Mouse (Mus musculus) limb, embryonic 13.5 days (tissue): ENCODE measurements at regions not wholly inside any gene's neighbourhood (a gene's known extent, or its start where the extent isn't known, plus 50 kb on each side); places are given as distances from the start of the nearest gene placed in this dataset.

Experiments used
- ATAC-seq: fragments of 200-750 bp; cut with Nextera tagmentation; 2 replicates; pipeline ENCODE4 v1.8.0; 2017; ENCODE audit warnings: low read depth, moderate number of reproducible peaks, moderate TSS enrichment; ENCODE audit not compliant: low FRiP score
- H3K27ac ChIP-seq: fragments of 300-500 bp; sonication (generic); 2 replicates; pipeline ENCODE4 v1.5.1; 2015; ENCODE audit warnings: inconsistent platforms, mild to moderate bottlenecking, moderate library complexity
- H3K27me3 ChIP-seq: fragments of 300-500 bp; sonication (generic); 2 replicates; pipeline ENCODE4 v1.6.1; 2015; ENCODE audit warnings: mild to moderate bottlenecking, inconsistent platforms
- H3K36me3 ChIP-seq: fragments of 300-500 bp; sonication (generic); 2 replicates; pipeline ENCODE4 v1.6.1; 2015; ENCODE audit warnings: inconsistent platforms, mild to moderate bottlenecking, moderate library complexity
- H3K4me1 ChIP-seq: fragments of 300-500 bp; sonication (generic); 2 replicates; pipeline ENCODE4 v1.6.1; 2015; ENCODE audit warnings: inconsistent platforms
- H3K4me2 ChIP-seq: fragments of 300-500 bp; sonication (generic); replicated peaks from 2 replicates; pipeline ENCODE4 v1.6.1; 2015; ENCODE audit warnings: inconsistent platforms, mild to moderate bottlenecking, moderate library complexity
- H3K4me3 ChIP-seq: fragments of 300-500 bp; sonication (generic); 2 replicates; pipeline ENCODE4 v1.5.1; 2015; ENCODE audit warnings: moderate library complexity, mild to moderate bottlenecking, inconsistent platforms
- H3K9ac ChIP-seq: fragments of 300-500 bp; sonication (generic); 2 replicates; pipeline ENCODE4 v1.6.1; 2015; ENCODE audit warnings: mild to moderate bottlenecking, inconsistent platforms
- H3K9me3 ChIP-seq: fragments of 300-500 bp; sonication (generic); 2 replicates; pipeline ENCODE4 v1.6.1; 2016; ENCODE audit warnings: inconsistent platforms
- WGBS: fragments of 180-500 bp; shearing (Covaris S2); methylation state at CpG from one replicate; pipeline ENCODE4 v1.1.7; 2015; 5-methylcytosine and 5-hydroxymethylcytosine counted together

DNA sequence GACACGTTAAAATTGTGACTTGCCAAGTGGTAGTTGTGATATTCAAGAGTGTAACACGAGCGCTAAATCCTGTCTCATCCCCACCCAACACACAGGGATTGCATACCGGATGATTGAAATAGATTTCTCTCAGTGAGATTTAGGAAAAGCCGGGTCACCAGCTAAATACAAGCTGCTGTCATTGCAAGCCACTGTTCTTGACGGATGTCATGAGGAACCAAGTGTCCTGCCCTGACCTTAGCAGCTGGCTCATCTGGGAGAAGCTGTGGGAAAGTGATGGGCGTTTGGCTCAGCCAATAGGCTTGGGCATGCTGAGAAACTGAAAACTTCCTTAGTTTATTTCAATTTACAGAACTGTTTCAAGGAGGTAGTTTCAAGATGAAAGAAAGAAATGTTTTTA is 164.4 kb upstream of the Jmjd1c start:
- Histone ChIP-seq H3K27ac (no peak overlapping the region), H3K27me3 (no peaks in the 10 kb centered on the region), H3K9me3 (no peaks in the 10 kb centered on the region), H3K9ac (no peak overlapping the region), H3K4me1 (peaks cover 14% of the 10 kb centered on the region; the same call in 1 of the 2 replicates), H3K4me2 (no peak overlapping the region), H3K4me3 (no peak overlapping the region), H3K36me3 (no peaks in the 10 kb centered on the region)
- 77% methylated on average over 7 of the region's 7 CpGs for WGBS
- no peak for ATAC-seq

GRCm38 (mm10) chr10:66932544-66932943 is 163.4 kb upstream of the Jmjd1c start:
- Histone ChIP-seq H3K9me3 (no peaks in the 10 kb centered on the region), H3K4me2 (no peak overlapping the region), H3K27ac (no peak overlapping the region), H3K9ac (no peak overlapping the region), H3K4me3 (no peak overlapping the region), H3K4me1 (peaks cover 14% of the 10 kb centered on the region; the same call in 1 of the 2 replicates), H3K36me3 (no peaks in the 10 kb centered on the region), H3K27me3 (no peaks in the 10 kb centered on the region)
- ATAC-seq = no peak
- WGBS = 89% methylated on average over 6 of the region's 6 CpGs

GRCm38 (mm10) chr10:66933689-66934088 is 162.2 kb upstream of the Jmjd1c start:
- no peak overlapping the region for H3K27ac ChIP-seq
- H3K36me3 ChIP-seq = no peaks in the 10 kb centered on the region
- no peak for ATAC-seq
- 88% methylated on average over 7 of the region's 7 CpGs for WGBS
- H3K4me3 ChIP-seq = no peak overlapping the region
- H3K4me2 ChIP-seq = no peak overlapping the region
- no peak overlapping the region for H3K9ac ChIP-seq
- no peaks in the 10 kb centered on the region for H3K27me3 ChIP-seq
- peaks cover 10% of the 10 kb centered on the region; the same call in 1 of the 2 replicates for H3K4me1 ChIP-seq
- H3K9me3 ChIP-seq = no peaks in the 10 kb centered on the region

- Histone ChIP-seq H3K4me3 (no peak overlapping the region), H3K27ac (0 out of 2 replicates have a peak overlapping the region, but pooled peaks have one; percentile 34), H3K9ac (no peak overlapping the region), H3K36me3 (no peaks in the 10 kb centered on the region), H3K4me1 (peaks cover 10% of the 10 kb centered on the region; the same call in 1 of the 2 replicates), H3K4me2 (0 out of 2 replicates have a peak overlapping the region, but pooled peaks have one; percentile 4), H3K27me3 (no peaks in the 10 kb centered on the region), H3K9me3 (no peaks in the 10 kb centered on the region)
- WGBS = 45% methylated on average over 6 of the region's 6 CpGs
- peak; percentile 86 for ATAC-seq
These were observed 160.2 kb upstream of the Jmjd1c start for GRCm38 (mm10) chr10:66935731-66936130.

DNA sequence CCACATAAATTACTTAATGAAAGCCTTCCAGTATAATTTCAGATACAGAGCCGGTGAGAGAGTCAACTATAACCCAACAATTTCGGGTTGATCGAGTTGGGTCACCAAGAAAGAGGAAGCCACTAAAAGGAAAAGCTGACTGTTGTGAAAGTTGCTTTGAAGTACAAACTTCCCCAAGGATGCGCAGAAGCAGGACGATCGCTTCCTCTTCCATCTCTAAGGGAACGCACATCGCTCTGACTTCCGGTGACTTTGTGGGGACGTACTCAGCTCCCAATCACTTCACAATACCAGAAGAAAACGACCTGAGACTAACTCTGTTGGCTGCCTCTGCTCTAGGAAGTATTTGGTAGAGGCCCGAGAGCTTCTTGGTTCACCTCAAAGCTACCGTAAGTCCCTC is 158.8 kb upstream of the Jmjd1c start:
- H3K4me2 ChIP-seq = no peak overlapping the region
- 87% methylated on average over 13 of the region's 13 CpGs for WGBS
- H3K36me3 ChIP-seq = no peaks in the 10 kb centered on the region
- H3K9me3 ChIP-seq = no peaks in the 10 kb centered on the region
- H3K27me3 ChIP-seq = no peaks in the 10 kb centered on the region
- no peak overlapping the region for H3K4me3 ChIP-seq
- no peak overlapping the region for H3K27ac ChIP-seq
- ATAC-seq = no peak
- peaks cover 10% of the 10 kb centered on the region; the same call in 1 of the 2 replicates for H3K4me1 ChIP-seq
- no peak overlapping the region for H3K9ac ChIP-seq

DNA sequence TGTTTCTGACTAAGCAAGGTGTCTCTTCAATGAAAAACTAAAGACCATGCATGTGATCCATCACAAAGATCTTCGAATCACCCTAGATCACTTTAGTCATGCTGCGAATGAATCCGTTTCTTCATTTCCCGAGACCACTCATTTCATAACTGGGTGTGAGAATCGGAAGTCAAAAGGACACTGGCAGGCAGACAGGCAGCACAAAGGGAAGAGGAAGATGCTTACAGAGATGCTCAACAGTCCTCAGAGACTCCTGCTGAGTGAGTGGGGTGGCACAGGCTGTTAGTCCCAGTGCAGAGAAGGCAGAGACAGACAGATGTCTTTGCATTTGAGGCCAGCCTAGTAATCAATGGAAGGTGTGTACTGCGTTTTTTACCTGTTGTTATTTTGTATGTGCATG is 155.6 kb upstream of the Jmjd1c start:
- H3K9me3 ChIP-seq = no peaks in the 10 kb centered on the region
- 87% methylated on average over 6 of the region's 6 CpGs for whole genome bisulfite sequencing
- no peak overlapping the region for H3K9ac ChIP-seq
- H3K27ac ChIP-seq = no peak overlapping the region
- peaks cover 9% of the 10 kb centered on the region; the same call in 1 of the 2 replicates for H3K4me1 ChIP-seq
- H3K27me3 ChIP-seq = no peaks in the 10 kb centered on the region
- ATAC-seq = no peak
- H3K4me3 ChIP-seq = no peak overlapping the region
- no peaks in the 10 kb centered on the region for H3K36me3 ChIP-seq
- H3K4me2 ChIP-seq = no peak overlapping the region

DNA sequence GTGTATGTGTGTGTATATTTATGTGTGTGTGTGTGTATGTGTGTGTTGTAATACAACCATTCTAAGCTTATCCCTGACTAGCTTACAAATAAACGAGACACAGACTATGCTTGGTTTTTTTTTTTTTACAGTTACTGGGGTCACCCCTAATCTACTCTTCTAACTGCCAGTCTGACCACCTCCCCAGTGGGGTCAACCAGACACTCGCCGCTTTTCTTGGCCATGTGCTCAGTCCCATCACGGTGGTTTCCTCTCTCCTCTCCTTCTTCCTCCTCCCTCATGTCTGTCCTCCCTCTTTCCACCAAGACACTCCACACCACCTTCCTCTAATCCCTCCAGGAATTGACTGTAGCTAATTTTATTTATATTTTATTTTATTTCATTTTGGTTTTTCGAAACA is 155.0 kb upstream of the Jmjd1c start:
- no peaks in the 10 kb centered on the region for H3K27me3 ChIP-seq
- H3K4me3 ChIP-seq = no peak overlapping the region
- no peak overlapping the region for H3K4me2 ChIP-seq
- H3K27ac ChIP-seq = no peak overlapping the region
- 82% methylated on average over 5 of the region's 5 CpGs for WGBS
- no peaks in the 10 kb centered on the region for H3K9me3 ChIP-seq
- H3K36me3 ChIP-seq = no peaks in the 10 kb centered on the region
- no peak overlapping the region for H3K9ac ChIP-seq
- no peak for ATAC-seq
- peaks cover 4% of the 10 kb centered on the region; the same call in 1 of the 2 replicates for H3K4me1 ChIP-seq

GRCm38 (mm10) chr10:66941974-66942373 is 154.0 kb upstream of the Jmjd1c start:
- Histone ChIP-seq H3K4me3 (no peak overlapping the region), H3K4me2 (no peak overlapping the region), H3K36me3 (no peaks in the 10 kb centered on the region), H3K9ac (no peak overlapping the region), H3K27ac (no peak overlapping the region), H3K4me1 (peaks cover 3% of the 10 kb centered on the region; the same call in 1 of the 2 replicates), H3K9me3 (no peaks in the 10 kb centered on the region), H3K27me3 (no peaks in the 10 kb centered on the region)
- ATAC-seq = no peak
- WGBS = 67% methylated on average over 3 of the region's 3 CpGs

DNA sequence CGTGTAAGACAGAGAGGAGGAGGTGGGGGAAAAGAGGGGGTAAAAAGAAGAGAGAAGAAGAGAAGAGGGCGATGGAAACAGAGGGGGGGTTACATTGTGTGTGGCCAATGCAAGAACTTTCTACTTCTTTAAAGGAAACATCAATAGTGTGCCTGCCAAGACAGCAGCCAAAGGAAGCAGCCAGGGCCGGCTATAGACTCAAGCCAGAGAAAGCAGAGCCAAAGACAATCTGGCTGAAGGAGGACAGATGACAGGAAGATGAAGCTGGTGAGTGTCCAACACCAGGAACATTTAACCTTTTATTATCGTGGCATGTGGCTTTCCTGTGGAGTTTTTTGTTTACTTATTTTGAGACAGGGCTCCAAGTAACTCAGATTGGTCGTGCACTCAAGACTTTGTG is 152.1 kb upstream of the Jmjd1c start:
- H3K9me3 ChIP-seq = no peaks in the 10 kb centered on the region
- no peaks in the 10 kb centered on the region for H3K36me3 ChIP-seq
- WGBS = 60% methylated on average over 5 of the region's 5 CpGs
- H3K4me3 ChIP-seq = no peak overlapping the region
- H3K4me2 ChIP-seq = no peak overlapping the region
- no peaks in the 10 kb centered on the region for H3K4me1 ChIP-seq
- no peak overlapping the region for H3K27ac ChIP-seq
- no peaks in the 10 kb centered on the region for H3K27me3 ChIP-seq
- no peak for ATAC-seq
- no peak overlapping the region for H3K9ac ChIP-seq

DNA sequence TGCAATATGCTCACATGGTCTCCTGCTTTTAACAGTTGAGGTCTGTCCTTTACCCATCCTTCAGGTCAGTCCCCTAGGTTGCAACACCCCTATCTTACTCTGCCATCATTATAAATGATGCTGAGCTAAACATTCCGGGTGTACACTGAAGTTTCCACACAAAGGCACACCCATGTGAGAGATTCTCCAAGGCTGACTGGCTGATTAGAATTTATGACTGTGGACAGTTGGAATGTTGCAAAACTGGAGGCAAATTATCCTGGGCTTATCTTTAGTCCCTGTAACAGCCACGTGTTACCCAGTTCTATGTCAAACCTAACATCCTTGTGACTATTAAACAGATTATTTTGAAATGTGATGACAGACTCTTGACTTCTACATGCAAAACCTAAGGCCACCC is 149.8 kb upstream of the Jmjd1c start:
- Histone ChIP-seq H3K4me1 (no peaks in the 10 kb centered on the region), H3K9ac (no peak overlapping the region), H3K4me2 (no peak overlapping the region), H3K4me3 (no peak overlapping the region), H3K36me3 (no peaks in the 10 kb centered on the region), H3K27ac (no peak overlapping the region), H3K9me3 (no peaks in the 10 kb centered on the region), H3K27me3 (no peaks in the 10 kb centered on the region)
- 68% methylated on average over 2 of the region's 2 CpGs for WGBS
- no peak for ATAC-seq

- Histone ChIP-seq H3K4me3 (no peak overlapping the region), H3K27me3 (no peaks in the 10 kb centered on the region), H3K9me3 (no peaks in the 10 kb centered on the region), H3K36me3 (no peaks in the 10 kb centered on the region), H3K9ac (no peak overlapping the region), H3K4me1 (no peaks in the 10 kb centered on the region), H3K27ac (no peak overlapping the region), H3K4me2 (no peak overlapping the region)
- no peak for ATAC-seq
- WGBS = 86% methylated on average over 2 of the region's 2 CpGs
These were observed 147.6 kb upstream of the Jmjd1c start for GRCm38 (mm10) chr10:66948329-66948728.

DNA sequence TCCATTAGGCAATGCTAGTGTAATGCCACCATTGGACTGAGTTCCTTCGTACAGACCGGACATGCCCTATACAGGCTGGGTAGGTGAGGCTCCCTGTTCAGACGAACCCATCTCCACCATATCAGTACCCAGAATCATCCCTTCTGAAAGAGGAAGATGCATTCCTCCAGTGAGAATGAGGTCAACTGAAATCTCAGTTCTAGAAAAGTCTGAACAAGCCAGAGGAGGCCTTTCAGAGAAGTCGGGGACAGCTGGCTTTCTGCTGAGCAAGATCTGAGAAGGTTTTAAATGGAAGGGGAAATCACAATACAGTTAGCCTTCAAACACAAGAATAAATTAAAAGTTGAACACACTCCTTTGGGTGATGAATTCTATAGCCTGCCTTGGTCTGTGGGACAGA is 145.5 kb upstream of the Jmjd1c start:
- Histone ChIP-seq H3K9me3 (no peaks in the 10 kb centered on the region), H3K27me3 (no peaks in the 10 kb centered on the region), H3K4me2 (no peak overlapping the region), H3K9ac (no peak overlapping the region), H3K27ac (no peak overlapping the region), H3K4me1 (no peaks in the 10 kb centered on the region; the same call in 1 of the 2 replicates), H3K36me3 (no peaks in the 10 kb centered on the region), H3K4me3 (no peak overlapping the region)
- ATAC-seq = no peak
- 87% methylated on average over 4 of the region's 4 CpGs for WGBS

DNA sequence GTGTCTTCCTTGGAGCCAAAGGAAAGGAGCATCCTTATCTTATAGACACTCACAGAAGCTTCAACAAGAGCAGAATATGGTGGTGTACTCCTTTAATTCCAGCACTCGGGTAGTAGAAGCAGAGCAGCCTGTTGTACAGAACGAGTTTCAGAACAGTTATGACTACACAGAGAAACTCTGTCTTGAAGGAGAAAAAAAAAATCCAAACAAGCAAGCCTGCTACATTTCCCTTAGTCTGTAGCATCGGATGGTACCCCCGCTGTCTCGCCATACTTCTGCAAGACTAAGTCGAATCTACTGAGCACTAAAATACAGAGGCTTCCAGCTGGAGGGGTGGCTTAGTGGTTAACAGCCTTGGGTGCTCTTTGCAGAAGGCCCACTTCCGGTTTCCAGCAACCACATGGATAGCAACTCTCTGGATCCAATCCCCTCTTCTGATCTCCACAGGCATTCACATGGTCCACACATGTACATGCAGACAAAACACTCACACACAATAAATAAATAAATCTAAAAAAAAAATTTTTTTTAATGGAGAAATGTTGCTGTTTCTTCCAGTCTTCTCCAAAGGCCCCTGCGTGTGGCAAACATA is 144.6 kb upstream of the Jmjd1c start:
- no peaks in the 10 kb centered on the region for H3K9me3 ChIP-seq
- no peak overlapping the region for H3K4me3 ChIP-seq
- H3K4me1 ChIP-seq = no peaks in the 10 kb centered on the region; the same call in 1 of the 2 replicates
- H3K9ac ChIP-seq = no peak overlapping the region
- H3K27ac ChIP-seq = no peak overlapping the region
- 81% methylated on average over 8 of the region's 8 CpGs for WGBS
- no peaks in the 10 kb centered on the region for H3K36me3 ChIP-seq
- H3K27me3 ChIP-seq = no peaks in the 10 kb centered on the region
- no peak overlapping the region for H3K4me2 ChIP-seq
- no peak for ATAC-seq
